Mouse (Mus musculus) thymus, postnatal 10 days (tissue): ENCODE data around the gene Ddx47.

ENCODE experiments used
- DNase-seq, 2 experiments: peaks; one replicate each; pipeline ENCODE4 v3.0.0; 2021; ENCODE audit warnings: low spot score in 2 of 2

The Ddx47 gene

DNA sequence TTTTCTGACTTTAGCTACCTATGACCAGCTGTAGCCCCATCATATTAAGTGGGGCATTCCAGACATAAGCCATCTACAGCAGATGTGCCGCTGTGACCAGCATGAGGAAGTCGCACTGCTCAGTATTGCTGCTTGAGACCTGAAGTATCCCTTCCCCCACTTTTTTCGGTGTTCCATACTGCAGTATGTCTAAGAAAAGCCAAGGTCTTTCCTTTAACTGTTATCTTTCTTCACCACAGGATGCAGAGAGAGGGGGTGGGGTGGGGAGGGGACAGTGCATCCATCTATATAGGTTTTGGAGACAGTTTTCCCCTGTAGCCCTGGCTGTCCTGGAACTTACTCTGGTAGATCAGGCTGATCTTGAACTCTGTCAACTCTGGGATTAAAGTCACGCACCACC is 5.0 kb upstream of the Ddx47 start:
- DNase-seq: no peak

DNA sequence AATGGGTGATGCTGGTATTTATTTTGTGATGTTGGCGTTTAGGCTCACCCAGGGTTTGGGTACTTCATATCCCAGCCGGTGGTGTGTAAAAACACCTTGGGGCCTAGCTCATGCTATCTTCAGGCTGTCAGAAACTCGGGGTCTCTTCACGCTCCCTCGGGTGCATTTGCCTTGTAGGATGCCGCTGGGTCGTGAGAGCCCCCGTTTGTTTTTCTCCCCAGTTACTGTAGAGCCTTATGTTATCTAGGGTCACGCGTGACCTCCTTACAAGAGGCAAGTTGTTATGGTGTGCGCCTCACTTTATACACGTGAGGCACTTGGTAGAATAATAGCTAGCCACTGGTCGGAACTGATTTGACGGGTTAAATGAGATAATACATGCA is 313 bp downstream of the Ddx47 start:
- DNase-seq: no peak

DNA sequence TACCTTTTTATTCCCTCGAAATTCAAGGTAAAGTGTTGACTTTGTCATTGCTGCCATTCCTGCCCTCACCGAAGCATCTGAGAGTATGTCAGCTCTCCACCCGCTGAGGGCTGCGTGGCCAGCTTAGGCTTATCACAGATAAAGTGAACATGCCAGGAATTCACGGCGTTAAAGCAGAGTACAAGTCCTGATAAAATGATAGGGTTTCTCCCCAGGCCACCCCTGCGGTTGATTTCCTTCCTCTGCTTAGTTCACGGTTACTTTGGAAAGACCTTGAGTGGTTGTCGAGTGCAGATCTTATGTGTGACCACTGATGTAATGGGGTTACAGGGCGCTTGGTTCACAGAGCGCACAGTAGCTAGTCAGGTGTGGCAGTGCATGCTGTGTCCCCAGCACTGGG is 5.8 kb downstream of the Ddx47 start:
- DNase-seq: no peak

DNA sequence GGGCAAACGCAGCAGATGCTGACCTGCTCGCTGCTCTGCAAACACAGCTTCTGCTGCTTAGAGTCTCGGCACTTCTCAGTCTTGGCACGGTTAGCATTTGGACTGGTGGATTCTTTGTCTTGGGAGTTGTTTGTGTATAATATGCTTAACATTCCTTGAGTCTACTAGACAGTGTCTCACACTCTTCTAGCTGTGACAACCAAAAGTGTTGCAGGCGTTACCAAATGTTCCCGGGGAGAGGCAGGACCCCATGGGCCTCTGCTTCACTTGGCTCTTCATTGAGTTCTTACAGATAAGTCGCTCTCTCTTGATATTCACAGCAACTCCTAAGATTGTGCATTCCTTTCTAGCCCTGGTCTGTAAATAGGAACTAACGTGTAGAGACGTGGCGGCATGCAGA is 8.2 kb downstream of the Ddx47 start:
- no peak for DNase-seq

DNA sequence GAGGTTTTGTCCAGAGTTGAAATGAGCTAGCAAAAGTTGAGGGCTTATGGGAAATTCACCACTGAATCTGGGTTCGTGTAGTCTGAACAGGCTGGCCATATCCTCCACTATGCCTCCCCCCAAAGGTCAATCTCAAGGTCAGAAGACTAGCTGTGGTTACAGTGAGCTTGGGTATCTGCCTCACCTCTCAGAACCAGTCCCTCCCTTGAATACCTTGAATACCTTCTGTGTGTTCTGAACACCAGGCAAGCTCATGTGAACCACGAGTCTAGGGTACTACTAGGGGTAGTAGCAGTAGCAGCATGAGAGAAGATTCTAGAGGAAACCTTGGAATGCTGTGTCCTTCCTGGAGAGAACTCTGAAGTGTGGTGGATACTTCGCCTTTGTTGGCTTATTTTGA is 10.2 kb downstream of the Ddx47 start:
- no peak for DNase-seq

DNA sequence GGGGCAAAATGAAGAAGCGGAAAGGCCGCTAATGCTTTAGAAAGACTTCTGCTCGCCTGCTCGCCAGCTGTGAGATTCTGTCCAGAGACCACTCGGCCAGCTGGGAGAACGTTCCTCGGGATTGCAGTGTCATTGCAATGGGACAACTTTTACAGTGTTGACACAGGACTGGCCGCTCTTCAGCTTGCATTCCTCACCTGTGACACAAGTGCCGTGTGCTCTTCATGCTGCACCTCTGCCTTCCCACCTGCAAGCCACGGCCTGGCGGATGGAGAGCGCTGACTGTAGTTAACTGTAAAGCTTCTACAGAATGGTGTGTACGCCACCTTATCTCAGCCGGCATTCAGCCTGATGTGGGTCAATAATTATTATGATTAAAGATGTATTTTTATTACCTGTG is 12.0 kb downstream of the Ddx47 start:
- no peak for DNase-seq

DNA sequence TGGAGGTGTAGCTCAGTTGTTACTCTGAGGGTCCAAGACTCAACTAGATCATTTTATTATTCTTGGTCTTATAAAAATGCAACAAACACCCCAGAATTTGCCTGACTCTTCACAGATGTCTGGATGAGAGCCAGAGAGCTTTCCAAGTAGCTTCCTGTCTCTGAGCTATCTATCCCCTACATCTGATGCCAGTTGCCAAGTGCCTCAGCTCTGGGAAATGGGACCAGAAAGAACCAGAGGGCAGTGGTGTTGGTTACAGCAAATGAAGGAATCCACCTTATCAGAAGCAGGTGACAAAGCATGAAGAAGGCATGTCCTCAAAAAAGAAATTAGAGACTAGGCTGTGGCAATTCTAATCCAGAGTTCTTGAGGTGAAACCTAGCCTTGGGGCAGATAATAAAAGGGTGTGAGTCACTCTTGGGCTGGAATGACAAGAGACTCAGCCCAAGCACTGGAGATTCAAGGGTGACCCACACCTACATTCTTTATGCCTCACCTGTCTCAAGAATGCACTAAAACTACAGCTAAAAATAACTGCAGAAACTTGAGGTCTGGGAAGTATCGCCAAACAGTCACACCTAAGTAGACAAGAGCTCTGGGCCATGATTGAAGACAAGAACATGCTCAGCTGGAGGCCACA is 13.5 kb downstream of the Ddx47 start:
- DNase-seq: no peak

DNA sequence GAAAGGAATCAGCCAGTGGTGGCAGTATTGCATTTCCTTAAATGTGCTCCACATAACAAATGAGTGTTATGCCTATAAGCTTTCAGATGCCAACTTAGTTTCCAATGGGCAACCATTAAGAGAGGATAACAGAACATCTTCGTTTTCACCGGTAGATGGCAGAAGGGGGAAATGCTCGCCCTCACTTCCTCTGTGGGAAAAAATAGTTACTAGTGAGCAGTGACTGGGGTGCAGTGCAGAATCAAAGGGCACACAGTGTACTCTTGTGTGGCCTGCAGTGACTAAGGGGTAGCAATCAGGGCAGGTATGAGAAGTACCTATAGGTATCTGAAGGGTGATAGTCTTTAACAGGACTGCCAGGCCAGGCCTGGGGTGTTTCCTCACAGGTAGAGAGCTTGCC is 14.8 kb downstream of the Ddx47 start:
- peak in 1 of 2 experiments; percentile 40 for DNase-seq

DNA sequence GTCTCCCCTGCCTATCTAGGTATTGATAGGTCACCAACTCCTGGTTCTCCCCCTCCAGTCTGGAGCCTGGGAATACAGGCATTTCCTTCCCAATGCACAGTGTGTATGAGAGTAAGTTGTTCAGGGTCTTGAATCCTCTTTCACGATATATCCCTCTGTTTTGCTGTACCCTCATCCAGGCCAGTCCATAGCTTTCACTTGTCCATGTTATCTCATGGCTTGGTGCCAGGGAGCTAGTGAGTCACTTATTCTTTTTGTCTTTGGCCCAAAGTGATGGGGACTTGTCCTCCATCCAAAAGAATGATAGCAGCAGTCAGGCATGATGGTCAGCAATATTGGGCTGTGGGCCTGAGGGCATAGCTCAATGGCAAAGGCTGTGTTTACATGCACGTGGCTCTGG is 15.3 kb downstream of the Ddx47 start:
- no peak for DNase-seq

DNA sequence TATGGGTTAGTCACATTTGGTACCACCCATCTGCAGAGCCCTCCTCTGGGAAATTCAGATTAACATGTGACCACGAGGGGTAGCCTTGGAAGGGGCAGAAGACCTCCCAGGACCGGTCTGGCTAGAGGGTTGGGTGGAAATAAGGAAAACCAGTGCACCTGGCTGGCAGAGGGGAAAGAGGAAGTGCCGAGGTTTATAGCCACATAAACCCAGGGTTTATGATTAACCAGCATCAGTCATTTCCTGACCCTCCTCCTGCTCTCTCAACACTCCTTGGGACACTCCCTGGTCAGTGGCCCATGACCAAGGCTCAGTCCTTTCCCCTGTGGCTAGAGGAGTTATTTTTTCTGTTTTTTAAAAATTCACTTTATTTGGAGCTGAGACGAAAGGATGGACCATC is 17.8 kb downstream of the Ddx47 start:
- no peak for DNase-seq

DNA sequence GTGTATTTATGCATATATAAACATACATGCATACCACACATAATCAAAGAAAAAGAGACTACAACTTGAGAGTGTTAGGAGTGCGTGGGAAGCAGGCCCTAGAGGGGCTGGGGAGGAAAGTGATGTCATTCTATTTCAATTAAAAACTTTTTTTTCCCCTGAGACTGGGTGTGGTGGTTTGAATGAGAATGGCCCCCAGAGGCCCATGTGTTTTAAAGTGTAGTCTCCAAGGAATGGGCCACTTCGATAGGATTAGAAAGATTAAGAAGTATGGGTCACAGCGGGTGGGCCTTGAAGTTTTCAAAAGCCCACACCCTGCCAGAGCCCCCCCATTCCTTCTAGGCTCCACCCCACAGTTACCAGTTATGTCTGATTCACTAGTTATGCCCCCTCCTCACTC is 27.3 kb downstream of the Ddx47 start:
- DNase-seq: no peak

DNA sequence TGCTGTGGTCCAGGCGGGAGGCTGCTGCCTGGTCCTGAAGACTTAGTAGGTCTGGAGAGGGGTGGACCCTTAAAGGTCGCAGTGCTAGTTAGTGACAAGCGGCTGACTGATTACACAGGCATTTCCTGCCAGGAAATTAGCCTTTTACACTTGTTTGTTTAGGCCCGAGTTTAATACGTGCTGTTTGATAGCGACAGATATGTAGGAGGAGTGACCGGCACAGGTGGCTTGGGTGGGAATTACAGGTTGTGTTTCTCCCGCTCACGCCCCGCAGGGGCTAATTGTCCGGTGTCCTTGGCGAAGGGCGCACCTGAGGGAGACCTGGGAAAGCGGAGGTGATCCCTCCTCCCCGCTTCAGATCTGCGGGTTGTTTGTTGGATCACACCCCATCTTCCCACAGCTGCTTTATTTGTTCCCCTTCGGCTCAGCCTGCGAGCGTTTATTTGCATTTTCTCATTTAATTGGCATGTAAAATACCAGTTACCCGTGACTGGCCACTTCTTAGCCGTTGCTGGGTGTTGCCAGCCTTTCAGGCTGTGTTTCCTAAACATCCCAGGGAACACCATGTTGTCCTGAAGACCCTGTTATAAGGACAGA is 29.0 kb downstream of the Ddx47 start:
- DNase-seq: no peak

DNA sequence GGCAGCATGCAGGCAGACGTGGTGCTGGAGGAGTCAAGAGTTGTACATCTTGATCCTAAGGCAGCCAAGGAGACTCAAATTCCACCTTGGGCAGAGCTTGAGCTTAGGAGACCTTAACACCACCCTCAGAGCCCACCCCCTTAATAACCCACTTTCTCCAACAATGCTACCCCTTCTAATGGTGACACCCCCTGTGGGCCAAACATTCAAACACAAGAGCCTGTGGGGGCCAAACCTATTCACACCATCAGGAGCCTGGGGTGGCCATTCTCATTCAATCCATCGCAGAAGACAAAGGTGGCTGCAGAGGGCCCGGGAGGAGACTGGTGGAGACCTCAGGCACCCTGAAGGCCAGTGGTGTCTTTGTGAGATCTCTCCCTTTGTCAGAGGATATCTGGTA is 30.5 kb downstream of the Ddx47 start:
- no peak for DNase-seq

DNA sequence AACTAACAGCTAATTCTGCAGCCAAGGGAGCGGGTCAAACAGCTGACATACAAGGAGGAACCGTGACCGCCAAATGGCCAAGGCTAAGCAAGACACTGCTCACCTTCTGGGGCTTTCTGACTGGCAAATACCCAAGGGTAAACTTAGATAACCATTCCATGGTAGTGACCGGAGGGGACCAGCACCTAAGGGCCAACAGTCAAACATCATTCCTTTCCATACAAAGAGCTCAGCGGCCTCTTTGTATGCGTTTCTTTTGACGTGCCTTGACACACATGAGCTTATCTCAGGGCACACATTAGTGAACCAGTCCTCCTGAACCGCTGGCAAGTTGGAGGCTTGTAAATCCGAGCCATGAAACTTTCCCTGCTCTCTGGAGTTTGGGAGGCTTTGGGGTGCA is 35.9 kb downstream of the Ddx47 start:
- DNase-seq: no peak

DNA sequence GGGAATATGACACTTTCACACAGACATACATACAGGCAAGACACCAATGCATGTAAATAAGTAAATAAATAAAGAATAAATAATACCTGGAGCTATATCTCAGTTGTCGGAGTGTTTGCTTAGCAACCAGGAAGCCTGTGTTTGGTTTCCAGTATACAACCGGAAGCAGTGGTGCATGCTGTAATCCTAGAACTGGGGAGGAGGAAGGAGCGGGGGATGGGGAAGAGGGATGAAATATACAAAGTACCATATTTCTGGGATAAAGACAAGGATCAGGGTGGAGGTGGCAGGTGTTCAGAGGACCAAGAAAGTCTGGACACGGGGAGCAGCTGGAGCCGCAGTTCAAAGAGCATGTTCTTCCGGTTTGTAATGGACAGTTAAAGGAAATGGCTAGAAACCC is 37.1 kb downstream of the Ddx47 start:
- no peak for DNase-seq

DNA sequence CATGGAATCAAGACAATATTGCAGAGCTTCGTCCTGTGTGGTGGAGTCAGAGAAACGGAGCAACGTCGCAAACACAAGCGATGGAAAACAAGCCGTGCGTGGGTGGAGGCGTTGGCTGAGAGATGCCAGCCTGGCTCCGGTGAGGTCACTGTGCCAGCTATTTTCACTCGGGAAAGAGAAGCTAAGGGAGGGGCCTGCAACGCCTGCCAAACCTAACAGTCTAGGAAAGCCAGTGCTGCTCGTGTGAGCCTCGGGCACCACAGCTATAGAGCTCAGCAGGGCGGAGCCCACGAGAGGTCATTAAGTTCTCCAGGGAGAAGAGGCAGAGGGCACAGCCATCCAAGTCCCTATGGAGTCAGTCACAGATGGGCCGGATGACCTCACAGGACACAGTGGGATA is 37.5 kb downstream of the Ddx47 start:
- no peak for DNase-seq

DNA sequence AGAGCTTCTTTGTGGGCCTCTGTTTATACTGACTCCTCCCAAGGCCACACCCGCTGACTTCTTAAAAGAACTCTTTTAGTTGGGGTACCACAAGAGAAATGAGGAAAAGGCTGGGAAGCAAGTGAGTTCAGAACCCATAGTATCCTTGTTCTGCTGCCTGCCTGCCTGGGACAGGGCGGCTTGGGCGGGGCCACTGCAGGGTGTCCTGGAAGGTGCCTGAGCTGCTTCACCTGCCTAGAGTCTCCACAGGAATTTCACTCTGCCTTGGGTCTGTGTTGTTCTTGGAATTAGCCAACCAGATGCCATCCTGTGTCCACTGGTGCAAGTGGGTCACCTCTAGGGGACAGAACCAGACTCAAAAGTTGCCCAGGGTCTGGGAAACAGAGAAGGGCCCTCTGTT is 42.4 kb downstream of the Ddx47 start:
- no peak for DNase-seq

DNA sequence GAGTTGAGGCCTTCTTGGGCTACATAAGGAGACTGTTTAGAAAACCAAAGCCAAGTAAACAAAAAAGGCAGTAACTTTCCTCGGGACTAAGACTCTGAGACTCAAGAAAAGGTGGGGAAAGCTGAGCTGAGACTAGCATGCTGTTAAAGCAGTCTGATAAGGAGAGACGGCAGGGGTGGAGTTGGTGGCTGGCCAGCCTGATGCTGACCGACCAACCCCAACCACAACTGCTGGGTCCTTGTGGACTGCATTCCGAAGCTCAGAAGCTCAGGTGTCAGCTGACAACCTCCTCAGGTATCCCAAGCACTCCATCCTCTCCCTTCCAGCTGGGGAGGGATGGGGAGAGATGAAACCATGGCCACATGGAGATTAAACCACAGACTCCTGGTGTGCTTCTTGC is 44.5 kb downstream of the Ddx47 start:
- no peak for DNase-seq

DNA sequence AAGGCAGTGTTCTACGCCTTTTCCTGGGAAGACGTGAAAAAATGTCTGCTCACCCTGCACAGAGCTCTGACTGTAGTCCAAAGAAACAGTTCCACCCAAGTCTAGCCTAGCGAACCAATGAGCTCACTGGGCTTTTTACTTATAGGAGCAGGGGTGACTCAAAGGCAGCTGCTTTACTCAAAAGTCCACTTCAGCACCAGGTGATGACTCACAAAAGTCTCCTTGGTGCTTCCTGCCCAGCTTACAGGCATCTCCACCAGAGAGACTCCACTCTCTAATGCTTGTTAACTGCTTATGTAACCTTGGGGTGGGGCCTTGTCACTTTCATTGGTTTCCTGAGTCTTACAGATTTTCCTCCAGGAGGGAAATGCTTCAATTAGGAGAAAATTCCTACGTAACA is 49.3 kb downstream of the Ddx47 start:
- no peak for DNase-seq

DNA sequence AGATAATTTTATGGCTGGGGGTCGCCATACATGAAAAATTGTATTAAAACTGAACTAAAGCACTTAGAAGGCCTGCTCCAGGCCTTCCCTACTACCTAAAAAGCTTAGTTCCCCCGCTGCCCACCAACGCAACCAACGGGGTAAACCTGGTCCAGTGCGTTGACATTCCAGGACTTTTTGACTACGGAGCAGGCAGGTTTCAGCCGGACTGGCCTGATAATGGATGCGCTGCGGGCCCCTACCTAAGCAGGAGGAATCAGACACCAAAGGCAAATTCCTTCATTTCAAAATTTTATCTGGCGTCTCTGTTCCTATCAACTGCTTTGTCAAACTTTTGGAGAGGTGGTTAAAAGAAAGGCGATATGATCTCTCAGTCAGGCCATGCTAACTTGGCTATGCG is 53.2 kb downstream of the Ddx47 start:
- DNase-seq: no peak

DNA sequence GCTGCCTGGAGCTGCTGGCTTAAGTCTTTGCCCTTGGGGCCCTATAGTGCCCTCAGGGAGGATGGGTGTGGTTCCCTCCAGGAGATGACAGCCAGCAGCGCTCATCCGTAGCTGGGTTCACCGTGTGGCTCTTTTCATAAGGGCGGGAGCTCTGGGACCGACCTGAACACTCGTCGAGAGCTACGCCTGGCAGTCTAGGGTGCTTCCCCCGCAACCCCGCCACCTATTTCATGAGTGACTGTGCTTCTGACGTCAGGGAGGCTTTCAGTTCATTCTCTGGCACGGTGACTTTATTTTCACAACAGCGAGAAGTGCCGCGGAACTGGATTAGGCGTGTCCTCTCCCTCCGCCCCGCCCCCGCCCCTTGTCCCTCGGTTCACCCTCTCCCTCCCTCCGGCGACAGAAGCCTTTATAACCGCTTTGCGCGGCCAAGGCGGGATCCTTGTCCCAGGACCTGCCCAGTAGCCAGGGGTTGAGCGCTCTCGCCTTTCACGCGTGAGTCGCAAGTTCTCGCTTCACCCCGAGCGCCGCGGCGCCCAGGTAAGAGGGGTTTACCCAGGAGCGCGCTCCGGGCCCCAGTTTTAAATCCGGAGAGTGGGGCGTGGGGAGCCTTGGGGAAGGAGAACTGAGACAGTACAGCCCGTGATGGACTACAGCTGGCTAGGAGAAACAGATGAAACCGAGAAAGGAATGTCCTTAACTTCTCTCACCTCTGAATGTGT is 54.0 kb downstream of the Ddx47 start, which contains the start of gene Gprc5a:
TSS of gene Gprc5a (plus strand) at position 416 of the 722 bp plus-strand sequence.
- DNase-seq: no peak

DNA sequence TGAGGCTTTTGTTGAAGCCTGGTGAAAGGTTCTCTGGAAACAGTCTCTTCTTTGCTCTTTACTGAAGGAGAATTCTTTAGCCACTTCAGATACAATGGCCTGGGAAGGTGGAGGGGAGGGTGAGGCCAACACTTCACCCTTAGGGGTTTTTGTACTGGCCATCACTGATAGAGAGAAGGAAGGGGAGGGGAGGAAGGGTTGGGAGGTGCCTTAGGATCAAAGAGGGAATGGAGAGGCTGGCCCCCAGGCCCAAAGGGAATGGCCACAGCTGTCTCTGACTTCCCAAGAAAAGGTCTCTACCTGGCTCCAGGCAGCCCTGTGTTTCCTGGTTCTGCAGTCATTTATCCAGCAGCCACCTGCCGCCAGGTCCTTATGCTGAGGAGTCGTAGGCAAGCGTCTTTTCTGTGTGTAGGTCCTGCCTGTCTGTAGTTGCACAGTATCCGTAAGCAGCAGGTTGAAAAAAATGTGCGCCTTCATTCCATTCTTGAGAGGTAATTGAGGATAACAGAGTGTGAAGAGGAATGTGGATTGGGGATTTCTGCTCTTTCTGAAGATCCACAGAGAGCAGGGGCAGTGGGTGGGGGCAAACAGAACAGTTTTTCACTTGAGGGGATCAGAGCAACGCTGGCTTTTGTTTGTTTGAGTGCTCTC is 55.5 kb downstream of the Ddx47 start:
- no peak for DNase-seq

DNA sequence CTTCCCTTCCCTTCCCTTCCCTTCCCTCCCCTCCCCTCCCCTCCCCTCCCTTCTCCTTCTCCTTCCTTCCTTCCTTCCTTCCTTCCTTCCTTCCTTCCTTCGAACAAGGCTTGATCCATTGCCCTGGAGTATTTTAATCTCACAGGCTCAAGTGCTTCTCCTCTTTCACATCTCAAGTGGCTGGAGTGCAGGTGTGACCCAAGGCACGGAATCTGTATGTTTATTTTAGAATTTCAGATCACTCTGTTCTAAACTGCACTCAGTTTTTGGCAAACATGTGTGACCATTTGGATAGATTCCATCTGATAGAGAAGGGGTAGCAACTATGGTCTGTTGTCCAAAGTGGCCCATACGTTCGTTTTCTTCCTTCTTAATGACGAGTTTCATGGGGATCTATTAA is 56.8 kb downstream of the Ddx47 start:
- DNase-seq: no peak
